Mouse (Mus musculus) intestine, postnatal 0 days (tissue): ENCODE measurements around the gene Pold2. TPM values are rescaled to one million over a fixed set of nuclear protein-coding genes. Genes with fewer than 3 reads are reported as not detected.

Source experiments
- ATAC-seq: fragments of 200-750 bp; cut with Nextera tagmentation; 2 replicates; pipeline ENCODE4 v1.8.0; 2017; ENCODE audit warnings: mild to moderate bottlenecking, moderate TSS enrichment, moderate library complexity
- H3K27ac ChIP-seq: fragments of 300-500 bp; sonication (generic); 2 replicates; pipeline ENCODE4 v1.5.1; 2014; ENCODE audit warnings: mild to moderate bottlenecking, low read depth, low read length, moderate library complexity
- H3K27me3 ChIP-seq: fragments of 300-500 bp; sonication (generic); replicated peaks from 2 replicates; pipeline ENCODE4 v1.6.1; 2014; ENCODE audit warnings: low read length, mixed read lengths; ENCODE audit not compliant: control insufficient read depth, insufficient read depth
- H3K36me3 ChIP-seq: fragments of 300-500 bp; sonication (generic); 2 replicates; pipeline ENCODE4 v1.6.1; 2014; ENCODE audit warnings: mild to moderate bottlenecking, moderate library complexity; ENCODE audit not compliant: control insufficient read depth, insufficient read depth
- H3K4me1 ChIP-seq: fragments of 300-500 bp; sonication (generic); replicated peaks from 2 replicates; pipeline ENCODE4 v1.6.1; 2014; ENCODE audit warnings: antibody characterized with exemption, low read length, mixed read lengths; ENCODE audit not compliant: control insufficient read depth, insufficient read depth
- H3K4me2 ChIP-seq: fragments of 300-500 bp; sonication (generic); replicated peaks from 2 replicates; pipeline ENCODE4 v1.6.1; 2014; ENCODE audit warnings: low read depth, mild to moderate bottlenecking, moderate library complexity
- H3K4me3 ChIP-seq: fragments of 300-500 bp; sonication (generic); 2 replicates; pipeline ENCODE4 v1.5.1; 2014; ENCODE audit warnings: low read depth, low read length
- H3K9ac ChIP-seq: fragments of 300-500 bp; sonication (generic); 2 replicates; pipeline ENCODE4 v1.6.1; 2014; ENCODE audit warnings: mild to moderate bottlenecking, low read depth, low read length
- H3K9me3 ChIP-seq: fragments of 300-500 bp; sonication (generic); 2 replicates; pipeline ENCODE4 v1.6.1; 2016; ENCODE audit warnings: mixed run types; ENCODE audit not compliant: control insufficient read depth
- CTCF ChIP-seq: sonication (generic); IDR thresholded peaks from 2 replicates; pipeline ENCODE4 v1.5.1; 2016; ENCODE audit warnings: low read depth, mild to moderate bottlenecking, control low read depth, antibody characterized with exemption, moderate library complexity
- WGBS: fragments of 180-500 bp; shearing (Covaris S2); extraction: QIAGEN DNeasy Blood & Tissue Kit; methylation state at CpG from one replicate; pipeline ENCODE4 v1.1.7; 2014; 5-methylcytosine and 5-hydroxymethylcytosine counted together
- polyA plus RNA-seq: library from polyadenylated mRNA; unstranded; fragments of >200 nt; fragmentation: Nextera tagmentation; extraction: Ambion mirVana; gene quantifications from 2 replicates; pipeline ENCODE4 v1.2.1, GENCODE M21; 2015

Pold2 gene
- polyA plus RNA-seq, 1 experiment from 2014 or later: 32.7 TPM

- TF ChIP-seq CTCF: no peak
- Histone ChIP-seq H3K27me3 (no peaks in the 10 kb centered on the region), H3K4me1 (peaks cover 12% of the 10 kb centered on the region; the same call in 1 of the 2 replicates), H3K27ac (no peak overlapping the region; the same call in 1 of the 2 replicates), H3K9me3 (no peaks in the 10 kb centered on the region), H3K36me3 (no peaks in the 10 kb centered on the region), H3K4me2 (peak overlapping the region; percentile 63), H3K9ac (0 out of 2 replicates have a peak overlapping the region, but pooled peaks have one; percentile 13), H3K4me3 (peak overlapping the region; percentile 27)
- 2% methylated on average over 32 of the region's 32 CpGs for WGBS
- ATAC-seq: peak; percentile 70
Measured at GRCm38 (mm10) chr11:5901950-5902349, 23.9 kb upstream of the Pold2 start.

- Histone ChIP-seq H3K27me3 (no peaks in the 10 kb centered on the region), H3K9ac (0 out of 2 replicates have a peak overlapping the region, but pooled peaks have one; percentile 13), H3K4me1 (peaks cover 16% of the 10 kb centered on the region; the same call in 1 of the 2 replicates), H3K4me2 (peak overlapping the region; percentile 63), H3K4me3 (no peak overlapping the region), H3K9me3 (no peaks in the 10 kb centered on the region), H3K36me3 (no peaks in the 10 kb centered on the region), H3K27ac (no peak overlapping the region)
- 41% methylated on average over 3 of the region's 3 CpGs for WGBS
- TF ChIP-seq CTCF: no peak
- ATAC-seq: no peak
Measured at GRCm38 (mm10) chr11:5901320-5901719, 23.2 kb upstream of the Pold2 start.

- Histone ChIP-seq H3K4me3 (no peak overlapping the region), H3K4me1 (peaks cover 17% of the 10 kb centered on the region; the same call in 1 of the 2 replicates), H3K9ac (no peak overlapping the region), H3K9me3 (no peaks in the 10 kb centered on the region), H3K36me3 (no peaks in the 10 kb centered on the region), H3K27ac (no peak overlapping the region), H3K4me2 (no peak overlapping the region), H3K27me3 (no peaks in the 10 kb centered on the region)
- ATAC-seq: no peak
- 97% methylated on average over 10 of the region's 10 CpGs for WGBS
- no peak for TF ChIP-seq CTCF
Measured at GRCm38 (mm10) chr11:5899286-5899685, 21.2 kb upstream of the Pold2 start.

DNA sequence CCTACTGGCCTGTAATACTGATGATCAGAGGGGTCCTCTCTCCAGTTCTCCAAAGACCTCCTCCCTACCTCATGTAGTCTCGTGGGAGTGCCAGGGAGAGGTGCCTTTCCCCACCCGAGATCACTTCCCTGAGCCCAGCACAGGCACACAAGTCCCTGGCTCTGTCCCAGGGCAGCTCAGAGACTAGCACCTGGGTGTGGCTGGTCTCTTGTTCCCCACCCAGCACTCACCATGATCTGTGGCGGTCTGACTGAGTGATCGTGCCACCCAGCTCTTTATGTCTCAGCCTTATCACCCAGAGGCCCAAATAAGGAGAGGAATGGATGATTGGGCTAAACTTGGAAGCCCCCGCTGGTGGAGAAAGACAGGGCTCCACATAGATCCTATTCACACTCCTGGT is 20.4 kb upstream of the Pold2 start, which contains the start of gene Myl7:
TSS of gene Myl7 (minus strand) at position 252 of the 400 bp plus-strand sequence.
- Histone ChIP-seq H3K9me3 (no peaks in the 10 kb centered on the region), H3K4me2 (peak within 1 kb of the TSS; percentile 45), H3K4me3 (no peak within 1 kb of the TSS), H3K27me3 (no peaks in the 10 kb centered on the region), H3K36me3 (no peaks in the 10 kb centered on the region), H3K27ac (no peak within 1 kb of the TSS), H3K4me1 (peaks cover 18% of the 10 kb centered on the region; the same call in 1 of the 2 replicates), H3K9ac (no peak within 1 kb of the TSS)
- WGBS: 35% methylated on average over 5 of the region's 5 CpGs
- TF ChIP-seq CTCF: no peak
- no peak for ATAC-seq

GRCm38 (mm10) chr11:5897839-5898238 is 19.7 kb upstream of the Pold2 start:
- Histone ChIP-seq H3K27ac (no peak overlapping the region), H3K9ac (no peak overlapping the region), H3K4me3 (no peak overlapping the region), H3K27me3 (no peaks in the 10 kb centered on the region), H3K4me1 (peaks cover 18% of the 10 kb centered on the region; the same call in 1 of the 2 replicates), H3K36me3 (no peaks in the 10 kb centered on the region), H3K9me3 (no peaks in the 10 kb centered on the region), H3K4me2 (peak overlapping the region; percentile 45)
- WGBS: 33% methylated on average over 10 of the region's 10 CpGs
- TF ChIP-seq CTCF: no peak
- no peak for ATAC-seq

- Histone ChIP-seq H3K4me1 (peaks cover 18% of the 10 kb centered on the region; the same call in 1 of the 2 replicates), H3K4me3 (no peak overlapping the region), H3K27ac (no peak overlapping the region), H3K9ac (no peak overlapping the region; the same call in 1 of the 2 replicates), H3K27me3 (no peaks in the 10 kb centered on the region), H3K4me2 (peak overlapping the region; percentile 45), H3K9me3 (no peaks in the 10 kb centered on the region), H3K36me3 (no peaks in the 10 kb centered on the region)
- no peak for TF ChIP-seq CTCF
- peak; percentile 34; the same call in 1 of the 2 replicates for ATAC-seq
- WGBS: 19% methylated on average over 16 of the region's 16 CpGs
Measured at GRCm38 (mm10) chr11:5897230-5897629, 19.1 kb upstream of the Pold2 start.
